Mouse (Mus musculus): ENCODE results near the gene Necap2. TPM values are rescaled to one million over a fixed set of nuclear protein-coding genes. Genes with fewer than 3 reads are reported as not detected.

Gene Necap2
- 56.2 and 67.2 TPM in 2 replicates for total RNA-seq (2021)
- long read RNA-seq, transcript Necap2-201 (8 exons, 1,906 nt) = major isoform, 55 of 66 reads
- long read RNA-seq, partial matches to known transcripts = 0 of 66 reads
- long read RNA-seq, other reads (novel, unspliced or antisense) = 11 of 66 reads

GRCm38 (mm10) chr4:141077681-141078509 is at the start of gene Necap2:
Necap2 (minus strand) TSS chr4:141078357.
- peak; percentile 93 for DNase-seq

GRCm38 (mm10) chr4:141123065-141123464 is 44.9 kb upstream of the Necap2 start:
- DNase-seq = no peak

GRCm38 (mm10) chr4:141122663-141123062 is 44.5 kb upstream of the Necap2 start:
- DNase-seq = no peak

GRCm38 (mm10) chr4:141120700-141121099 is 42.5 kb upstream of the Necap2 start:
- DNase-seq = peak; percentile 40

GRCm38 (mm10) chr4:141118691-141119090 is 40.5 kb upstream of the Necap2 start:
- no peak for DNase-seq

GRCm38 (mm10) chr4:141115398-141115797 is 37.2 kb upstream of the Necap2 start:
- no peak for DNase-seq

- DNase-seq = no peak
Observed at GRCm38 (mm10) chr4:141114521-141114981, 36.4 kb upstream of the Necap2 start.

GRCm38 (mm10) chr4:141113831-141114230 is 35.7 kb upstream of the Necap2 start:
- no peak for DNase-seq

- no peak for DNase-seq
Observed at GRCm38 (mm10) chr4:141108196-141108732, 30.1 kb upstream of the Necap2 start.

- no peak for DNase-seq
Observed at GRCm38 (mm10) chr4:141106526-141107183, 28.5 kb upstream of the Necap2 start.

- DNase-seq = no peak
Observed at GRCm38 (mm10) chr4:141101855-141102254, 23.7 kb upstream of the Necap2 start.

- no peak for DNase-seq
Observed at GRCm38 (mm10) chr4:141101291-141101690, 23.1 kb upstream of the Necap2 start.

- no peak for DNase-seq
Observed at GRCm38 (mm10) chr4:141099956-141100355, 21.8 kb upstream of the Necap2 start.

- no peak for DNase-seq
Observed at GRCm38 (mm10) chr4:141098935-141099334, 20.8 kb upstream of the Necap2 start.

- DNase-seq = no peak
Observed at GRCm38 (mm10) chr4:141096710-141097109, 18.6 kb upstream of the Necap2 start.

GRCm38 (mm10) chr4:141095016-141095415 is 16.9 kb upstream of the Necap2 start:
- DNase-seq = peak; percentile 27

- DNase-seq = no peak
Observed at GRCm38 (mm10) chr4:141088714-141089113, 10.6 kb upstream of the Necap2 start.

GRCm38 (mm10) chr4:141088033-141088432 is 9.9 kb upstream of the Necap2 start, which contains the start of gene Spata21:
Spata21 (plus strand) TSS chr4:141088333.
- DNase-seq = no peak

GRCm38 (mm10) chr4:141086862-141087261 is 8.7 kb upstream of the Necap2 start:
- DNase-seq = no peak

- DNase-seq = no peak
Observed at GRCm38 (mm10) chr4:141078510-141079137, 467 bp upstream of the Necap2 start.

- DNase-seq = no peak
Observed at GRCm38 (mm10) chr4:141076761-141077506, 1.2 kb downstream of the Necap2 start.

GRCm38 (mm10) chr4:141074109-141074508 is 4.0 kb downstream of the Necap2 start:
- no peak for DNase-seq
